Mouse (Mus musculus) ovary, adult 2 months (tissue): ENCODE measurements around the gene Cenph. TPM values are rescaled to one million over a fixed set of nuclear protein-coding genes. Genes with fewer than 3 reads are reported as not detected.

Experiments
- polyA plus RNA-seq: library from polyadenylated mRNA; depleted of rRNA; stranded (reverse); fragments of >200 nt; gene quantifications from 2 replicates; pipeline ENCODE4 v1.2.3, GENCODE M21; 2012; rRNA removed

Cenph gene
- 0.12 and 0.97 TPM in 2 replicates for polyA plus RNA-seq

GRCm38 (mm10) chr13:100775252-100776055 is at the start of gene Cenph:
TSS of gene Cenph (minus strand) at chr13:100775899.

GRCm38 (mm10) chr13:100786414-100786867 is 10.7 kb upstream of the Cenph start, which contains the start of gene Ccnb1:
TSS of gene Ccnb1 (minus strand) at chr13:100786570.

GRCm38 (mm10) chr13:100744036-100744744 is 31.5 kb downstream of the Cenph start, which contains the start of gene Mrps36:
TSS of gene Mrps36 (minus strand) at chr13:100744659.

GRCm38 (mm10) chr13:100730861-100731176 is 44.9 kb downstream of the Cenph start, which contains the start of gene Cdk7:
TSS of gene Cdk7 (minus strand) at chr13:100730939.

Other genes starting within 250 kb of the Cenph start
- gene Ocln, start 223.2 kb downstream of the Cenph start, polyA plus RNA-seq: 2.0 and 2.1 TPM in 2 replicates
- gene Marveld2, start 158.9 kb downstream of the Cenph start, polyA plus RNA-seq: 4.5 and 4.7 TPM in 2 replicates
- gene Ak6, start 124.9 kb downstream of the Cenph start, polyA plus RNA-seq: 17.4 and 20.7 TPM in 2 replicates
- 2.1 TPM in 2 replicates for gene Rad17, start 124.8 kb downstream of the Cenph start, polyA plus RNA-seq
- gene Taf9, start 124.3 kb downstream of the Cenph start, polyA plus RNA-seq: 4.1 and 6.4 TPM in 2 replicates
- gene Ccdc125, start 106.2 kb downstream of the Cenph start, polyA plus RNA-seq: 0.83 and 0.90 TPM in 2 replicates
- gene Cdk7, start 45.0 kb downstream of the Cenph start, polyA plus RNA-seq: 12.4 and 15.0 TPM in 2 replicates
- gene Mrps36, start 31.2 kb downstream of the Cenph start, polyA plus RNA-seq: 15.4 and 22.5 TPM in 2 replicates
- 15.8 and 23.9 TPM in 2 replicates for gene Ccnb1, start 10.7 kb upstream of the Cenph start, polyA plus RNA-seq
- gene Slc30a5, start 57.5 kb upstream of the Cenph start, polyA plus RNA-seq: 26.6 and 34.1 TPM in 2 replicates